9 mouse cellular contexts compared by ENCODE assay signal in genomic region chr2:149973583-149973982, GRCm38 (mm10).
DNase-seq lines count a peak whose midpoint lies in the region; ATAC-seq and TF ChIP-seq lines count a peak whose summit lies in the region.
"Had no signal": no experiment of that assay in that cellular context is flagged by ENCODE, and none has a peak within 500 bp of the region (broad histone marks: within the 10 kb centered on the region; RNA-seq: fewer than 3 reads in every experiment).

No protein-coding gene starts in this region.

- DNase-seq in forebrain, embryonic 14.5 days (ENCODE audit: low spot score): peak; percentile 78
- DNase-seq in forebrain, embryonic 11.5 days (ENCODE audit: low spot score): no peak
- DNase-seq in stomach, postnatal 0 days (ENCODE audit: low spot score): no peak
- DNase-seq in left cerebral cortex, adult 2 months (ENCODE audit: extremely low spot score in 1 of 2, low spot score in 2 of 2): peak; percentile 29 to 42
- DNase-seq in right cerebral cortex, postnatal 36 days (ENCODE audit: low spot score in 2 of 2): peak; percentile 26 to 39
- no peak for DNase-seq in natural killer cell, adult 2 months (ENCODE audit: low spot score in 2 of 2)
- DNase-seq: thymus, postnatal 25 days had no signal

- 77% methylated on average over 6 of the region's 6 CpGs for WGBS in forebrain, embryonic 14.5 days
- WGBS in forebrain, embryonic 11.5 days: 88% methylated on average over 6 of the region's 6 CpGs
- 25% methylated on average over 6 of the region's 6 CpGs for WGBS in stomach, embryonic 14.5 days
- 23% methylated on average over 6 of the region's 6 CpGs for WGBS in stomach, postnatal 0 days

- no peak overlapping the region for H3K9ac ChIP-seq in forebrain, embryonic 14.5 days (ENCODE audit: low read length)
- H3K9ac ChIP-seq in forebrain, embryonic 11.5 days (ENCODE audit: low read length): no peak overlapping the region
- H3K9ac ChIP-seq in stomach, embryonic 14.5 days (replicated peaks; ENCODE audit: low read depth, low read length): no peak overlapping the region
- H3K9ac ChIP-seq in stomach, postnatal 0 days (ENCODE audit: low read length): no peak overlapping the region

- no peaks in the 10 kb centered on the region for H3K4me1 ChIP-seq in forebrain, embryonic 14.5 days (ENCODE audit: control insufficient read depth, insufficient read depth, low read length)
- no peaks in the 10 kb centered on the region for H3K4me1 ChIP-seq in forebrain, embryonic 11.5 days (replicated peaks; ENCODE audit: control insufficient read depth, insufficient read depth, low read length)
- peaks cover 2% of the 10 kb centered on the region; the same call in 1 of the 2 replicates for H3K4me1 ChIP-seq in stomach, embryonic 14.5 days (ENCODE audit: control insufficient read depth, insufficient read depth, low read length)
- no peaks in the 10 kb centered on the region for H3K4me1 ChIP-seq in stomach, postnatal 0 days (replicated peaks; ENCODE audit: control insufficient read depth, insufficient read depth)

- no peak for TF ChIP-seq CTCF in stomach, postnatal 0 days (IDR thresholded peaks at IDR 0.05; ENCODE audit: low read depth)
- TF ChIP-seq CTCF in left cerebral cortex, adult 2 months (IDR thresholded peaks at IDR 0.05): no peak

- intact Hi-C loops in left cerebral cortex, adult 2 months (cut with DNase I): no loop called here

- H3K36me3 ChIP-seq in forebrain, embryonic 14.5 days (ENCODE audit: control insufficient read depth, insufficient read depth, low read length): no peaks in the 10 kb centered on the region
- H3K36me3 ChIP-seq in forebrain, embryonic 11.5 days (ENCODE audit: control insufficient read depth, insufficient read depth, low read length): no peaks in the 10 kb centered on the region
- H3K36me3 ChIP-seq in stomach, embryonic 14.5 days (ENCODE audit: control insufficient read depth, insufficient read depth, low read length): no peaks in the 10 kb centered on the region
- H3K36me3 ChIP-seq in stomach, postnatal 0 days (ENCODE audit: control insufficient read depth, insufficient read depth, low read length): no peaks in the 10 kb centered on the region

- peak; percentile 85; the same call in 1 of the 2 replicates for ATAC-seq in forebrain, embryonic 14.5 days
- no peak for ATAC-seq in forebrain, embryonic 11.5 days (replicated peaks; ENCODE audit: low FRiP score)
- peak; percentile 58; the same call in 1 of the 2 replicates for ATAC-seq in stomach, embryonic 14.5 days (ENCODE audit: insufficient number of reproducible peaks, insufficient read depth, low FRiP score, low read depth)
- ATAC-seq in stomach, postnatal 0 days (ENCODE audit: low FRiP score, low TSS enrichment): no peak
- no peak for ATAC-seq in inflammation-experienced regulatory T-cells, adult 6 months

- H3K4me3 ChIP-seq in forebrain, embryonic 14.5 days (ENCODE audit: low read depth, low read length): no peak overlapping the region
- H3K4me3 ChIP-seq in forebrain, embryonic 11.5 days (ENCODE audit: low read depth, low read length): no peak overlapping the region
- H3K4me3 ChIP-seq in stomach, embryonic 14.5 days (ENCODE audit: low read depth, low read length): no peak overlapping the region
- H3K4me3 ChIP-seq in stomach, postnatal 0 days (ENCODE audit: low read depth, low read length): no peak overlapping the region
- no peak overlapping the region for H3K4me3 ChIP-seq in left cerebral cortex, adult 2 months

- no peak for TF ChIP-seq EP300 in stomach, postnatal 0 days (optimal IDR thresholded peaks at IDR 0.05)

- no peak overlapping the region for H3K27ac ChIP-seq in forebrain, embryonic 14.5 days (ENCODE audit: low read depth, low read length)
- H3K27ac ChIP-seq in forebrain, embryonic 11.5 days (ENCODE audit: low read depth, low read length): no peak overlapping the region
- no peak overlapping the region; the same call in 1 of the 2 replicates for H3K27ac ChIP-seq in stomach, embryonic 14.5 days (ENCODE audit: low read length)
- H3K27ac ChIP-seq in stomach, postnatal 0 days (replicated peaks): no peak overlapping the region
- H3K27ac ChIP-seq in left cerebral cortex, adult 2 months: no peak overlapping the region

- H3K4me2 ChIP-seq in forebrain, embryonic 14.5 days (ENCODE audit: low read length): no peak overlapping the region
- H3K4me2 ChIP-seq in forebrain, embryonic 11.5 days (ENCODE audit: low read depth, low read length, severe bottlenecking): no peak overlapping the region
- H3K4me2 ChIP-seq in stomach, embryonic 14.5 days (replicated peaks; ENCODE audit: low read depth, low read length): no peak overlapping the region
- no peak overlapping the region for H3K4me2 ChIP-seq in stomach, postnatal 0 days (replicated peaks; ENCODE audit: low read depth)

- H3K27me3 ChIP-seq in forebrain, embryonic 14.5 days (replicated peaks; ENCODE audit: control insufficient read depth, insufficient read depth, low read length): no peaks in the 10 kb centered on the region
- H3K27me3 ChIP-seq in forebrain, embryonic 11.5 days (ENCODE audit: control insufficient read depth, insufficient read depth, low read length): no peaks in the 10 kb centered on the region
- H3K27me3 ChIP-seq in stomach, embryonic 14.5 days (ENCODE audit: control insufficient read depth, insufficient read depth, low read length): no peaks in the 10 kb centered on the region
- no peaks in the 10 kb centered on the region for H3K27me3 ChIP-seq in stomach, postnatal 0 days (ENCODE audit: control insufficient read depth, insufficient read depth, low read length)

- no peaks in the 10 kb centered on the region for H3K9me3 ChIP-seq in forebrain, embryonic 14.5 days (replicated peaks; ENCODE audit: control insufficient read depth, low read length)
- H3K9me3 ChIP-seq in forebrain, embryonic 11.5 days (ENCODE audit: control insufficient read depth, low read length): no peaks in the 10 kb centered on the region
- no peaks in the 10 kb centered on the region for H3K9me3 ChIP-seq in stomach, embryonic 14.5 days (ENCODE audit: control insufficient read depth, low read depth, low read length)
- no peaks in the 10 kb centered on the region for H3K9me3 ChIP-seq in stomach, postnatal 0 days (ENCODE audit: control insufficient read depth, low read length)

Comparison
In these comparisons a context has a peak if more than half of its experiments do, and no peak if none do; other contexts are left out.
1. ATAC-seq: peak in forebrain, embryonic 14.5 days (single experiment) and stomach, embryonic 14.5 days (single experiment); none in forebrain, embryonic 11.5 days (single experiment), stomach, postnatal 0 days (single experiment) and inflammation-experienced regulatory T-cells, adult 6 months (single experiment).
2. DNase-seq: peak in forebrain, embryonic 14.5 days (single experiment), left cerebral cortex, adult 2 months (2 of 2) and right cerebral cortex, postnatal 36 days (2 of 2); none in forebrain, embryonic 11.5 days (single experiment), stomach, postnatal 0 days (single experiment) and natural killer cell, adult 2 months (0 of 2).